Mouse (Mus musculus) liver, embryonic 14.5 days (tissue): ENCODE results near the gene Mamdc2.

Experiments
- CTCF ChIP-seq: IDR thresholded peaks from 2 replicates; pipeline ENCODE4 v1.5.1; 2016; ENCODE audit warnings: antibody characterized with exemption, low read depth, control low read depth
- EP300 ChIP-seq: IDR thresholded peaks from 2 replicates; pipeline ENCODE4 v1.6.1; 2016; ENCODE audit warnings: antibody characterized with exemption, low read depth

- no peak for TF ChIP-seq EP300
- no peak for TF ChIP-seq CTCF
Measured at GRCm38 (mm10) chr19:23486631-23487270, 38.5 kb upstream of the Mamdc2 start.
